Mouse (Mus musculus) leukemia stem cell, adult 10-12 weeks (primary cell): ENCODE measurements around the gene Mfsd4a. TPM values are rescaled to one million over a fixed set of nuclear protein-coding genes. Genes with fewer than 3 reads are reported as not detected.

Source experiments
- polyA plus RNA-seq: library from polyadenylated mRNA; stranded (reverse); fragments of >175 nt; gene quantifications from 2 replicates; pipeline ENCODE4 v1.2.3, GENCODE M21; 2012; ENCODE audit warnings: low replicate concordance

Gene Mfsd4a
- polyA plus RNA-seq: 0.07 and 0.21 TPM in 2 replicates

DNA sequence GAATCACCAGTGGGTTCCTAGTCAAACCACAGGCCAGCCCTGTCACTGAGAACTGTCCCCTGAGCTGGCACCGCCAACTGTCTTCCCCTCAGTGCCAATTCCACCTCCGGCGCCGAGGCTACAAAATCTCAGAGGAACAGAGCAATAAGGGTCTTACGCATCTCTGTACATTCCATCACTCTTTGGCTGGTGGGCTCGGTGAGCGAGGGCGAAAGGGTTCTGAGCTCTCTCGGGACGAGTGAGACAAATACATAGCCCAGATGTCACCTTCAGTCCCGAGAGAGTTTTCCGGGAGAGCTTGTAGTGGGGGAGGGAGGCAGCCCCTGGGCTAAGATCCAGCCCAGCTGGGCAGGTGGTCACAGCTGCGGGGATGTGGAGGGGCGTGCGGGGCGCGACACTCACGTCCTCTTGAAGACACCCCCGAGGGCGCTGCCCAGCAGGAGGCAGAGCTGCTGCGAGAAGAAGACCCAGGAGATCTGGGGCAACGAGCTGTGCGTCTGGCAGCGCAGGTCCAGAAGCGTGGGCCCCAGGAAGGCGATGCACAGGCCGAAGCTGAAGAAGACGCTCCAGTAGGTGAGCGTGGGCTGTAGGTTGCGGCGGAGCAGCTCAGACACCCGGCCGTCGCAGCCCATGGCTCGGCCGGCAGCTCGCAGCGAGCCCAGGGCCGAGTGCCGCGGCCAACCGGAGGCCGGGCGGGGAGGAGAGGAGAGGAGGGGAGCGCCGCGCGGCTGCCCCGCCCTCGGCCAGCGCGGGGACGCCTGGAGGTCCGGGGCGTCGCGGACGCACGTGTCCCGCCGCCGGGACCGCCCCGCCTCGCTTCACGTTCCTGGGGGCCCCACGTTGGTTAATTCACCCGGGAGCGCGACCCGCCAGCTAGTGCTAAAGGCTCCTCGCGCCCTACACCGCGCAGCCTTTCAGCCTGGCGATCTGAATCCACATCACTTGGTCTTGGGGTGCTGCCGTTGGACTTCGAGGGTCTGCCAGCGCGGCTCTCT lies at the start of gene Mfsd4a:
Gene Mfsd4a (minus strand): TSS at position 802 of the 995 bp plus-strand sequence.

GRCm38 (mm10) chr1:132007282-132007815 lies 60.5 kb downstream of the Mfsd4a start, which contains the start of gene Elk4:
Gene Elk4, plus strand, starts transcription at chr1:132007607.

Other genes starting within 250 kb of the Mfsd4a start
- gene Slc41a1, start 240.6 kb downstream of the Mfsd4a start, polyA plus RNA-seq: 3.9 and 14.9 TPM in 2 replicates
- gene Rab29, start 200.8 kb downstream of the Mfsd4a start, polyA plus RNA-seq: 1.6 and 6.1 TPM in 2 replicates
- gene Nucks1, start 157.5 kb downstream of the Mfsd4a start, polyA plus RNA-seq: 8.3 and 8.5 TPM in 2 replicates
- 2.2 and 7.9 TPM in 2 replicates for gene Slc45a3, start 105.1 kb downstream of the Mfsd4a start, polyA plus RNA-seq
- gene Elk4, start 60.5 kb downstream of the Mfsd4a start, polyA plus RNA-seq: 4.5 and 10.2 TPM in 2 replicates
- 1.9 and 2.5 TPM in 2 replicates for gene Cdk18, start 71.6 kb upstream of the Mfsd4a start, polyA plus RNA-seq
- 0.24 TPM in 1 of 2 replicates, not detected in the other for gene Lemd1, start 123.4 kb upstream of the Mfsd4a start, polyA plus RNA-seq
- not detected in 2 replicates for gene AC124108.1, start 123.4 kb upstream of the Mfsd4a start, polyA plus RNA-seq
- gene Gm10188, start 161.7 kb upstream of the Mfsd4a start, polyA plus RNA-seq: not detected in 2 replicates
- gene Klhdc8a, start 230.6 kb upstream of the Mfsd4a start, polyA plus RNA-seq: 0.03 TPM in 1 of 2 replicates, not detected in the other
- gene Nuak2, start 248.1 kb upstream of the Mfsd4a start, polyA plus RNA-seq: 4.7 and 6.2 TPM in 2 replicates